Mouse (Mus musculus): ENCODE results near the gene Cacna1d. TPM values are rescaled to one million over a fixed set of nuclear protein-coding genes. Genes with fewer than 3 reads are reported as not detected.

Gene Cacna1d
- polyA plus RNA-seq, 1 experiment from 2014 or later: 8.5 TPM

DNA sequence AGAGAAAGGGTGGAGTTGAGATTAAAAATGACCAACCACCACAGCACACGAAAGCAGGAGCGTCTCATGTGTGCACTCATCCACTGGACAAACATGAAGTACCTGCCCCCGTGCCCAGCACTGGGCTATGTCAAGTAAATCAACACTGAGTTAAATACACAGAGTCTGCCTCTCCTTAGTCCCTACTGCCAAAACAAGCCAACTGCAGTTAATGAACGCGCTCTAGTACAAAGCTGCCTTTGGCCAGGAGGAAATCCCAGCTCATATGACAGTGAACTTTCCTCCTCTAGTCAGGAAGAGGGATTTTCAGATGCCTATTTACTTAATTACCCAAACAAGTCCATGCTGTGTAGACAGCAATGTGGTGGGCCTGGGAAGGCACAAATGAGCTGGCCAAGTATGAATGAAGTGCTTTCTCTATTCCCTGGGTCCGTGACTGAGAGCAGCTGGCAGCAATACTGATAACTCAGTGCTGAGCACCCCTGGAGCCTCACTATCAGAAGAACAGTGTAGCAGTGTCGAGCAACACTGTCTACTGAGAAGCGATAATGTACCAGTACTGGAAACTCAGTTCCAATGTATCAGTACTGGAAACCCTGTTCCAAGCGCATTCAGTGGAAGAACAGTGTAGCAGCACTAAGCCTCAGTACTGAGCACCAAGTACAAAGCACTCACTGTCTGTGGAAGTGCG lies 229.5 kb downstream of the Cacna1d start:
- Histone ChIP-seq H3K9me3 (no peaks in the 10 kb centered on the region), H3K27me3 (ENCODE audit: insufficient read depth, poor library complexity, severe bottlenecking) (no peaks in the 10 kb centered on the region), H3K36me3 (no peaks in the 10 kb centered on the region), H3K4me1 (peaks cover 43% of the 10 kb centered on the region), H3K27ac (no peak overlapping the region), H3K4me3 (no peak overlapping the region)
- WGBS: 70% methylated on average over 10 of the region's 10 CpGs
- DNase-seq (ENCODE audit: low spot score): no peak

DNA sequence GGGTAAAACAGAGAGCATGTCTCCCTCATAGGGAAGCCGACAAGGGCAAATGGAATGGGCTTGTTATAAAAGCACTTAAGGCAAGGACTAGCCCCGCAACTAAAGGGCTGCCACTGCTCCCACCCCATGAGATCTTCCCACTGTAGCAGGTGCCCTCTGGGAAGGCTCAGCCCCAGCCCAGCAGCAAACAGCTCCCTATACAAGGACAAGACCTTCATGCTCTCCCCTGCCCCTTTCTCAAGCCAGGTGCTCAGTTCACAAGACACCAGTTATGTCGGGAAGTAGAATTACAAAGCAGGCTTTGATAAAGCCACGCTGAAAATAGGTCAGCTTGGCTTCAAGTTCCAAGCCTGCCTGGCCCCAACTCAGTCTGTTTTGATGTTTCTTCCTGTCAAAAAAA lies 233.6 kb downstream of the Cacna1d start:
- Histone ChIP-seq H3K4me1 (peaks cover 67% of the 10 kb centered on the region), H3K9me3 (no peaks in the 10 kb centered on the region), H3K27ac (no peak overlapping the region), H3K27me3 (ENCODE audit: insufficient read depth, poor library complexity, severe bottlenecking) (no peaks in the 10 kb centered on the region), H3K36me3 (no peaks in the 10 kb centered on the region), H3K4me3 (no peak overlapping the region)
- WGBS: 58% methylated on average over 4 of the region's 4 CpGs
- no peak for DNase-seq (ENCODE audit: low spot score)

DNA sequence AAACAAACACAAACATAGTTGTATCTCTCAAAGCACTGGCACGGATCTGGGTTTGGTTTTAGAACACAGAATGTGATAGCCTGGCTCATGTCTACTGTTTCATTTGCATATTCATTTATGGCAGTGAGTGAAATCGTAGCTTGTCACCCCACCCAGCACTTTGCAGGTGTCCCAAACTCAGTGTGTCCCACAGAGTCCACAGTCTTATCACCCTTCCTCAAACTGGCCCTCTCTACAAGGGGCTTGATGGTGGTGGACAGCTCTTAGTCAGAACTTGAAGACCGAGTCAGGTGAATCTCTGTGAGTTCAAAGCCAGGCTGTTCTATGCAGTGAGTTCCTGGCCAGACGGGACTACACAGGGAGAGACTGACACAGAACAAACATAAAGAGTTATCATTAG lies 234.8 kb downstream of the Cacna1d start:
- no peaks in the 10 kb centered on the region for H3K9me3 ChIP-seq
- DNase-seq (ENCODE audit: low spot score): no peak
- H3K4me1 ChIP-seq: peaks cover 58% of the 10 kb centered on the region
- WGBS: 76% methylated on average over 4 of the region's 4 CpGs
- H3K4me3 ChIP-seq: no peak overlapping the region
- no peaks in the 10 kb centered on the region for H3K36me3 ChIP-seq
- no peak overlapping the region for H3K27ac ChIP-seq
- no peaks in the 10 kb centered on the region for H3K27me3 ChIP-seq (ENCODE audit: insufficient read depth, poor library complexity, severe bottlenecking)

DNA sequence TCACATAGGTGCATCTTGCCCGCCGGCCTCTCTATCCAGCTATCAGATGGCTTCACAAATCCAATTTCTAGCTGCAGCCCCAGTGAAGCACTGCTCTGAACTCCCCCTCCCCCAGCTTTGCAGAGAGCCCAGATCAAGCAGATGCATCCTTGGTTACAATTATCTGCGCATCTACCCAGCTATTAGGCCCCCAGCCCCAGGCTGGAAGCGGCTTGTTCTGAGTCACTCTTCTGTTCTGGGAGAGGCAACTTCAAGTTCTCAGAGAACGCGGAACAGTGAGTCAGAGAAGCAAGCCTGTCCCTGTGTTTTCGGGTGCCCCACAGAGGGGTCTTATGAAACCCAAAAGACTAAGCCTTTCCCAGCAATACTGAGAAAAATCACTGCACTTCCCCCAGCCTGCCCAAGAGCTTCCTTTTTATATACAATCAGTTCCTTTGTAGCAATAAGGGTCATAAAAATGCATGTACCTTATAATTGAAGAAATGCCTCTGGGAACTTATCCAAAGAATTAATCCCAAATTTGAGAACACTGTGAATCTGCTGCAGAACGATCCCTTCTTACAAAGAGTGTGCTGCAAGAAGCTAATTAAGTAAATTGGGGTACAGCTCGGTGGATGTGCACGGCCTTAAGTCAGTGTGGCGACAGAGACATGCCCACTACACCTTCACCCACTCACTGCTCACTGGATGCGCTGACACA lies 235.4 kb downstream of the Cacna1d start:
- H3K27me3 ChIP-seq (ENCODE audit: insufficient read depth, poor library complexity, severe bottlenecking): no peaks in the 10 kb centered on the region
- H3K4me1 ChIP-seq: peaks cover 58% of the 10 kb centered on the region
- no peak for DNase-seq (ENCODE audit: low spot score)
- no peaks in the 10 kb centered on the region for H3K9me3 ChIP-seq
- 77% methylated on average over 12 of the region's 12 CpGs for WGBS
- H3K4me3 ChIP-seq: no peak overlapping the region
- no peaks in the 10 kb centered on the region for H3K36me3 ChIP-seq
- no peak overlapping the region for H3K27ac ChIP-seq

DNA sequence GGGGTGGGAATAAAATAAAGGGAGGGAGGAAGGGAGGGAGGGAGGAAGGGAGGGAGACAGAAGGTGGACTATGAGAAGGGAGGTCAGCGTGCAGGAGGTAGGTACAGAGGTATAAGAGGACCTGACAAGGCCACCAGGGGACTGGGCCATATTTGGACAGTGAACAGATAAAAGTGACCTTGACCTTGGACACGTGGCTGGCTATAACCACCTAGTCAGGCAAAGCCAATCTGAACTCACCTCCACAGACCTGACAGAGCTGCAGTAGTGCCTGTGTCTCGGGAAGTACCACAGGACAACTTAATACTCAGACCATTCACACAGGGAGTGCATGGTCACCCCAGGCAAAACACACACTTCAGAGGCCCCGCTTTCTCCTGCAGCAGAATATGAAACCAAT lies 236.5 kb downstream of the Cacna1d start:
- no peak for DNase-seq (ENCODE audit: low spot score)
- H3K36me3 ChIP-seq: no peaks in the 10 kb centered on the region
- H3K4me1 ChIP-seq: peaks cover 59% of the 10 kb centered on the region
- H3K27ac ChIP-seq: no peak overlapping the region
- H3K9me3 ChIP-seq: no peaks in the 10 kb centered on the region
- no peak overlapping the region for H3K4me3 ChIP-seq
- H3K27me3 ChIP-seq (ENCODE audit: insufficient read depth, poor library complexity, severe bottlenecking): no peaks in the 10 kb centered on the region
- WGBS: 51% methylated on average over 4 of the region's 4 CpGs

DNA sequence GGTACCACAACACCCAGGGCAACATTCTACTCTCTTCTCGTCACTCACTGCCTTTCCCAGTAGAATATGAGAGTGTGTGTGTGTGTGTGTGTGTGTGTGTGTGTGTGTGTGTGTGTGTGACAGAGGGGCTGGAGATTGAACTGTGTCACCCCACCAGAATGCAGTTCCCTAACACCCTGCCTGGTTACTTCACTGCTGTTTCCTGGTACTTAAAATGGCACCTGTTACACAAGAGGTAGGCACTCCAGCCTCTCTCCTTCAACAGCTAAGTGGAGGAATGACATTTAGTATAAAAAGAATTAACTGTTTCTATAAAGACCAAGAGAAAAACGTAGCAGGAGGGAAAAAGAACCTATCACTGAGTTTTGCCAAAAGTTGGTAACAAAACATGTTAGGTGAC lies 238.4 kb downstream of the Cacna1d start:
- Histone ChIP-seq H3K9me3 (no peaks in the 10 kb centered on the region), H3K27ac (no peak overlapping the region), H3K27me3 (ENCODE audit: insufficient read depth, poor library complexity, severe bottlenecking) (no peaks in the 10 kb centered on the region), H3K4me1 (peaks cover 54% of the 10 kb centered on the region), H3K36me3 (no peaks in the 10 kb centered on the region), H3K4me3 (no peak overlapping the region)
- no peak for DNase-seq (ENCODE audit: low spot score)
- WGBS: 72% methylated on average over 2 of the region's 2 CpGs

DNA sequence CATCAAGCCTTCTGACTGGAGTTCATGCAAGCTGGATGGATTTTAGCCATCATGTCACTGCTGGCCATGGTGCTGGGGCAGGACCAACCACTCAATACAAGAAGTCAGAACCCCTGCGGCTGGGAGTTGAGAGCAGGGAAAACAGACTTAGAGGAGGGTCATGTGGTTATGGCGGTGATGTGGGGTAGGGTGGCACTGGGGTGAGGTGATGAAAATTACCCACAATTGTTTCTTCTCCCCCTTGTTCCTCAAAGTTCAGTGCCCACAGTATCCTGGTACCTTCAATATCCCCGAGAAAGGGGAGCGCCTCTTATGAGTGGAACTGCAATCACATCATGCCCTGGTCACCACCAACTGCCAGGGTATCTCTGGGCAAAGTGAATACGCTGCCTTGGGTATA lies 239.9 kb downstream of the Cacna1d start:
- no peak for DNase-seq (ENCODE audit: low spot score)
- Histone ChIP-seq H3K27me3 (ENCODE audit: insufficient read depth, poor library complexity, severe bottlenecking) (no peaks in the 10 kb centered on the region), H3K36me3 (no peaks in the 10 kb centered on the region), H3K9me3 (no peaks in the 10 kb centered on the region), H3K4me1 (peaks cover 43% of the 10 kb centered on the region), H3K4me3 (no peak overlapping the region), H3K27ac (no peak overlapping the region)
- WGBS: 89% methylated on average over 5 of the region's 5 CpGs

DNA sequence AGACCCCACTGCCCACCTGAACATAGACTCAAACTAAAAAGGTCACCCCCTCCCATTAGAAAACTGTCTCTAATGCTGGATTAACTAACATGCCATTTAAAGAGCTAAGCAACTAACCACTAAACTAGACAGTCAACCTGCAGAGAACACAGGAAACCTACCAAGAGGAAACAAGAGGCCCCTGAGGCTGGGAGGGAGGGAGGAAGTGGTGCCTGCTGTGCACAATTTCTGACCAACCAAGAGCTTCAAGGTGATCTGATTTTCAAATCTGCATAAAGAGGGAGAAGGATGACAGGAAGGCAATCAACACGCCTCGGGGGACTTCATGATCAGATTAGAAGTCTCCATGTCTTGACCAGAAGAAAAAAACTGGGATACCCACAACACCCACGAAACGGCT lies 241.7 kb downstream of the Cacna1d start:
- Histone ChIP-seq H3K9me3 (no peaks in the 10 kb centered on the region), H3K27ac (no peak overlapping the region), H3K27me3 (ENCODE audit: insufficient read depth, poor library complexity, severe bottlenecking) (no peaks in the 10 kb centered on the region), H3K4me1 (peaks cover 29% of the 10 kb centered on the region), H3K36me3 (no peaks in the 10 kb centered on the region), H3K4me3 (no peak overlapping the region)
- WGBS: 78% methylated on average over 4 of the region's 4 CpGs
- DNase-seq (ENCODE audit: low spot score): no peak

DNA sequence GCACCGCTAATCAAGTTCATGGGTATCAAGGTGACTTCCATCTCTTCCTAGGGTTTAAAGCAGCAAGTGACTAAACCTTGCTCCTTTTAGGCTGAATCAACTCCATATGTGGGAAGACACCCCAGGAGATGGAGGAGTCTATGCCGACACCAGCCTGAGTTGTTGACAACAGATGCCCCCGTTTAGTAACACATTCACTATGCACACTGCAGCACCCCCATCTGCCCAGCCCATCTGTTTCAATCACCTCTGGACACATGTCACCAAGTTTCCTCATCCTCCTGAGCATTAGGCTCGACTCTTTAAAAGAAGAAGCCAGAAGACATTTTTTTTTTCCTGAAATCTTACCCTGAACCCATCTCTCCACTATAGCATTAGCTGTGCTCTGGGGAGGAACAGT lies 242.4 kb downstream of the Cacna1d start:
- WGBS: 73% methylated on average over 4 of the region's 4 CpGs
- Histone ChIP-seq H3K4me1 (peaks cover 21% of the 10 kb centered on the region), H3K9me3 (no peaks in the 10 kb centered on the region), H3K27me3 (ENCODE audit: insufficient read depth, poor library complexity, severe bottlenecking) (no peaks in the 10 kb centered on the region), H3K4me3 (no peak overlapping the region), H3K27ac (no peak overlapping the region), H3K36me3 (no peaks in the 10 kb centered on the region)
- no peak for DNase-seq (ENCODE audit: low spot score)

DNA sequence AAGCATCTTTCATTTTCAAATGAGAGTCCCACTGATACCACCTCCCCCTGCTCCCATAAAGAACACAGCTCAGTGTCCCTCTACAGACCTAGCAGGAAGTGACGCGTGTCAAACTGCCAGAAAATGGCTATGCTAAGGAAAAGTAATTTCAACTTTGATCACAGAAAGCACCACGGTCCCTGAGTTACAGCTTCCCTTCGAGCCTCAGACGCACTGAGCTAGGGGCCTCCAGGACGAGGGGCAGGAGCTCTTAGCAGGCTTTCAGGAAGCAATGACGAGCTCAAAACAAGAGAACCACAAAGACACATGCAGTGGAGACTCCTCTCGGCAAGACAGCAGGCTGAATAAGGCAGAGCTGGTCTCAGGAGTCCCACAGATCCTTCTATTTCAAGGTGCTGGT lies 243.1 kb downstream of the Cacna1d start:
- H3K27ac ChIP-seq: no peak overlapping the region
- no peaks in the 10 kb centered on the region for H3K27me3 ChIP-seq (ENCODE audit: insufficient read depth, poor library complexity, severe bottlenecking)
- peaks cover 17% of the 10 kb centered on the region for H3K4me1 ChIP-seq
- H3K36me3 ChIP-seq: no peaks in the 10 kb centered on the region
- no peaks in the 10 kb centered on the region for H3K9me3 ChIP-seq
- no peak for DNase-seq (ENCODE audit: low spot score)
- 65% methylated on average over 8 of the region's 8 CpGs for WGBS
- H3K4me3 ChIP-seq: no peak overlapping the region

DNA sequence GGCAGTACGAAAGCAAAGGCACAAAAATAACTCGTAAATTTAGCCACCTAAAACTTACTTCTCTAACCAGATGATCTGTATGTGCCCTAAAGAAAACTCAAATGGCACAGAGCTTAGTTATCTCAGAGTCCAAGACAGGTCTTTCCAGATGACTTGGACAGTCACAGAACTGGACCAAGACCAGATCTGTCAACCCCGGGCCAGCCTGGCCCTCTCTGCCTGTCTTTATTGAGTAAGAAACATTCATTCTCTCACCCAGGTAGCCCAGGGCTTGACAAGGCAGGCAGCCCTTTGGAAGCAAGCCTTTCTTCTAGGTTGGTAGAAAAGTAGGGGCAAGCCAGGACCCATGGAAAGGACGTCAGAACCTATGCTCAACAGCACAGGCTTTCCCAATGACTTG lies 243.6 kb downstream of the Cacna1d start:
- H3K9me3 ChIP-seq: no peaks in the 10 kb centered on the region
- H3K27ac ChIP-seq: no peak overlapping the region
- 78% methylated on average over 4 of the region's 4 CpGs for WGBS
- no peaks in the 10 kb centered on the region for H3K27me3 ChIP-seq (ENCODE audit: insufficient read depth, poor library complexity, severe bottlenecking)
- peaks cover 19% of the 10 kb centered on the region for H3K4me1 ChIP-seq
- DNase-seq (ENCODE audit: low spot score): no peak
- no peak overlapping the region for H3K4me3 ChIP-seq
- H3K36me3 ChIP-seq: no peaks in the 10 kb centered on the region

DNA sequence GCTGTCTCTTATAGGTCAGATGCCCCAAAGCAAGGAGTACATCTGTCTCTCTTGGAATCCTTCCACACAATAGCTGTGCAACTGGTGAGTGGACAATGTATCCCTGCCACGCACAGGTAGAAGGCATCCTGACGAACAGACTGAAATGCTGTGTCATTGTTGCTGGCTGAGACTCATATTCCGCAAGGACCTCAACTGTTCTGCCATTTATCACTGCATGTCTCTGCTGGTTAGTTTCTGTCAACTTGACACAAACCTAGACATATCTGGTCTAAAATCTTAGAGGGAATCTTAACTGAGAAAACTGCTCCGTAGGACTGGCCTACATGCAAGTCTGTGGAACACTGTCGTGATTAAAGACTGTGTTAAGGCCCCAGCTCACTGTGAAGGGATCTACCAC lies 246.5 kb downstream of the Cacna1d start:
- H3K9me3 ChIP-seq: no peaks in the 10 kb centered on the region

DNA sequence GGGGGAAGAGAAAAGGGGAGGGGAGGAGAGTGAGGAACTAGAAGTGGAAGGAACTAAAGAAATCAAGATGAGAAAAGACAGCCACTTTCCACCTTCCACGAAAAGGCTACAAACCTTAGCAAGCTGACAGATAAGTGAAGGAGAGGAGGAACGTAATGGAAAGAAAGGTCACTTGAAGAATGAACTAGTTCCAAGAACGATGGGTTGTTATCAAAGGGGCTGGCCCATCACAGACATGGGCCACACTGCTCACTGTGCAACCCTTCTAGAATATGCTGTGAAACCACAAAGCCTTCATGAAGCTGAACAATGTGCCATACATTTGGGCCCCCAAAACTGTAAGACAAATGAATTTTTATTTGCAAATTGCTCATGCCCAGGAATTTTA lies 248.4 kb downstream of the Cacna1d start:
- H3K9me3 ChIP-seq: no peaks in the 10 kb centered on the region
- DNase-seq (ENCODE audit: low spot score): no peak
- no peak overlapping the region for H3K4me3 ChIP-seq
- 0 out of 2 replicates have a peak, but pooled peaks cover 3% of the 10 kb centered on the region for H3K36me3 ChIP-seq
- no peaks in the 10 kb centered on the region for H3K27me3 ChIP-seq (ENCODE audit: insufficient read depth, poor library complexity, severe bottlenecking)
- H3K4me1 ChIP-seq: peaks cover 8% of the 10 kb centered on the region
- no peak overlapping the region for H3K27ac ChIP-seq
- WGBS: 49% methylated on average over 3 of the region's 3 CpGs

More for the DNA sequence above, 246.5 kb downstream of the Cacna1d start:
- H3K27me3 ChIP-seq (ENCODE audit: insufficient read depth, poor library complexity, severe bottlenecking): no peaks in the 10 kb centered on the region
- H3K27ac ChIP-seq: no peak overlapping the region
- no peak overlapping the region for H3K4me3 ChIP-seq
- H3K4me1 ChIP-seq: peaks cover 22% of the 10 kb centered on the region
- 83% methylated on average over 5 of the region's 5 CpGs for WGBS
- H3K36me3 ChIP-seq: no peaks in the 10 kb centered on the region
- DNase-seq (ENCODE audit: low spot score): no peak
